Comparison of ENCODE assay signal across 8 mouse cellular contexts in the genomic region with DNA sequence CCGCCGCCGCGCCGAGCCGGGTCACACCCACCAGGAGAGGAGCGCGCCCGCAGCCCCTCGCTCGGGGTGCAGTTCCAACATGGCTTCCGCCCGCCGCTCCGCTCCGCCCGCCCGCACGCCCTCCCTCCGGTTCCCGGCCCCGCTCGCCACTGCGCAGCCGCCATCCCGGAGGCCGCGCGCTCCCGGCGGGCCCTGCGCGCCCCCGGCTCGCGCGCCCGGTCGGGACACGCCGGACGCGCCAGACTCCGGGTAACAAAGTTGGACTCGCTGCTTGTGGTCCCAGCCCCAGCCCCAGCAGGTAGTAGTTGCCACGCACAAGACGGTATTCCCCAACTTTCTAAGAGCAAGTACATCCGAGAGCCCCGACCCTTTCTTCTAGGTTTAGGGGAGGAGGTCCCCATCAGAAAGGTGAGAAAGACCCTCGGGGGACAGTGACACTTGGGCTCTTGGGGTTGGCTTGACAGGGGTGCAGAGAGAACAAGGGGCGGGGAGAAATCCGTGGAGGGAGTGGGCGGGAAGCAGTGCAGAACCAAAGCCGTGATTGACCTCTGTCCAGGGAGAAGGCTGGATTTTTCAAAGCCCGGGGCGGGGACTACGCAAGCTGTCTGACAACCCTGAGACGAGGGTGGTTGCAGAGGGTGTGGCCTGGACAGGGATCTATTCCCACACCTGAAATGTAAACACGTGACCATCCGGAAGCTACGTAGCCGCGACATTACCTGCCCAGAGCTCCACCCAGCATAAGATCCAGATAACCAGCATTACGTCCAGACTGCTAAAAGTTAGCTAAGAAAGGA. TPM values are rescaled to one million over a fixed set of nuclear protein-coding genes. Genes with fewer than 3 reads are reported as not detected.
A peak's percentile ranks its signal among the peaks of the same experiment; 100 is the strongest.
DNase-seq lines count a peak whose midpoint lies in the region; ATAC-seq and TF ChIP-seq lines count a peak whose summit lies in the region.

A gene (minus strand): TSS at position 424 of the 797 bp plus-strand sequence.

- 0 out of 2 replicates have a peak, but pooled peaks have one; percentile 42 for TF ChIP-seq POLR2A in liver, adult 2 months (IDR thresholded peaks at IDR 0.05; ENCODE audit: extremely low read depth, insufficient read depth, low read length)
- TF ChIP-seq POLR2A in myocyte (IDR thresholded peaks at IDR 0.05; ENCODE audit: insufficient read length, low read depth), result peak; percentile 74

- H3K36me3 ChIP-seq in embryonic facial prominence, embryonic 14.5 days (ENCODE audit: control insufficient read depth, insufficient read depth, low read length), result no peaks in the 10 kb centered on the region
- peaks cover 7% of the 10 kb centered on the region for H3K36me3 ChIP-seq in heart, embryonic 10.5 days
- H3K36me3 ChIP-seq in kidney, embryonic 15.5 days, result no peaks in the 10 kb centered on the region; the same call in 1 of the 2 replicates
- H3K36me3 ChIP-seq in liver, adult 2 months (ENCODE audit: control insufficient read depth, insufficient read depth, low read length), result no peaks in the 10 kb centered on the region
- peaks cover 4% of the 10 kb centered on the region for H3K36me3 ChIP-seq in myocyte (ENCODE audit: control insufficient read depth, insufficient read depth)

- peak within 1 kb of the TSS; percentile 96 for H3K27ac ChIP-seq in embryonic facial prominence, embryonic 14.5 days (replicated peaks; ENCODE audit: low read depth, low read length)
- peak within 1 kb of the TSS; percentile 98 for H3K27ac ChIP-seq in heart, embryonic 10.5 days
- H3K27ac ChIP-seq in kidney, embryonic 15.5 days, result peak within 1 kb of the TSS; percentile 98
- peak within 1 kb of the TSS; percentile 97 for H3K27ac ChIP-seq in liver, adult 2 months (replicated peaks; ENCODE audit: insufficient read depth, low read depth, low read length)

- H3ac ChIP-seq in myocyte (ENCODE audit: control insufficient read depth, insufficient read length), result peak within 1 kb of the TSS; percentile 57

- H3K27me3 ChIP-seq in embryonic facial prominence, embryonic 14.5 days (replicated peaks; ENCODE audit: control insufficient read depth, insufficient read depth, low read length), result no peaks in the 10 kb centered on the region
- no peaks in the 10 kb centered on the region for H3K27me3 ChIP-seq in heart, embryonic 10.5 days (ENCODE audit: insufficient read depth, poor library complexity, severe bottlenecking)
- H3K27me3 ChIP-seq in kidney, embryonic 15.5 days, result no peaks in the 10 kb centered on the region
- H3K27me3 ChIP-seq in liver, adult 2 months (ENCODE audit: control insufficient read depth, insufficient read depth, low read length), result no peaks in the 10 kb centered on the region
- no peaks in the 10 kb centered on the region for H3K27me3 ChIP-seq in myocyte (ENCODE audit: control insufficient read depth, insufficient read depth, insufficient read length)

- H3K9me3 ChIP-seq in embryonic facial prominence, embryonic 14.5 days (ENCODE audit: control insufficient read depth, low read length), result no peaks in the 10 kb centered on the region
- H3K9me3 ChIP-seq in heart, embryonic 10.5 days, result no peaks in the 10 kb centered on the region
- no peaks in the 10 kb centered on the region for H3K9me3 ChIP-seq in kidney, embryonic 15.5 days (replicated peaks)

- peak; percentile 78 for DNase-seq in layer of hippocampus, adult 11-12 months (ENCODE audit: low spot score)
- no peak for DNase-seq in layer of hippocampus, adult 9-10 months (ENCODE audit: low spot score)
- DNase-seq in embryonic facial prominence, embryonic 14.5 days (ENCODE audit: low spot score), result peak; percentile 92
- DNase-seq in heart, embryonic 10.5 days (ENCODE audit: low spot score), result peak; percentile 91
- DNase-seq in liver, adult 2 months (ENCODE audit: extremely low read depth, low read depth, low spot score), result peak; percentile 96
- DNase-seq in spleen, postnatal 4 days (ENCODE audit: low spot score in 2 of 2), result peak; percentile 64 to 82

- peak within 1 kb of the TSS; percentile 91 for H3K4me2 ChIP-seq in embryonic facial prominence, embryonic 14.5 days (ENCODE audit: low read depth, low read length)
- peak within 1 kb of the TSS; percentile 77 for H3K4me2 ChIP-seq in kidney, embryonic 15.5 days
- peak within 1 kb of the TSS; percentile 81 for H3K4me2 ChIP-seq in myocyte (ENCODE audit: low read depth)

- peak; percentile 96 for ATAC-seq in embryonic facial prominence, embryonic 14.5 days (ENCODE audit: low read depth)
- ATAC-seq in kidney, embryonic 15.5 days (replicated peaks; ENCODE audit: low FRiP score), result peak; percentile 95

- peak within 1 kb of the TSS; percentile 95 for H3K4me3 ChIP-seq in embryonic facial prominence, embryonic 14.5 days (ENCODE audit: low read depth, low read length)
- H3K4me3 ChIP-seq in heart, embryonic 10.5 days, result peak within 1 kb of the TSS; percentile 98
- H3K4me3 ChIP-seq in kidney, embryonic 15.5 days (replicated peaks), result peak within 1 kb of the TSS; percentile 89
- peak within 1 kb of the TSS; percentile 72 for H3K4me3 ChIP-seq in liver, adult 2 months (ENCODE audit: insufficient read depth, low read depth, low read length)
- H3K4me3 ChIP-seq in myocyte, result peak within 1 kb of the TSS; percentile 56

- WGBS in embryonic facial prominence, embryonic 14.5 days, result 2% methylated on average over 26 of the region's 64 CpGs
- under 1% methylated on average over 63 of the region's 64 CpGs for WGBS in heart, embryonic 10.5 days
- under 1% methylated on average over 64 of the region's 64 CpGs for WGBS in kidney, embryonic 15.5 days
- under 1% methylated on average over 64 of the region's 64 CpGs for WGBS in liver, adult 2 months

- peak within 1 kb of the TSS; percentile 95 for H3K9ac ChIP-seq in embryonic facial prominence, embryonic 14.5 days (ENCODE audit: low read depth, low read length)
- peak within 1 kb of the TSS; percentile 94 for H3K9ac ChIP-seq in kidney, embryonic 15.5 days
- H3K9ac ChIP-seq in liver, adult 2 months (ENCODE audit: low read depth, low read length), result peak within 1 kb of the TSS; percentile 97

- peaks cover 26% of the 10 kb centered on the region; the same call in 1 of the 2 replicates for H3K79me2 ChIP-seq in liver, adult 2 months (ENCODE audit: control insufficient read depth, insufficient read depth, low read length)
- peaks cover 27% of the 10 kb centered on the region for H3K79me2 ChIP-seq in myocyte (ENCODE audit: control insufficient read depth, insufficient read depth)

- peaks cover 12% of the 10 kb centered on the region for H3K4me1 ChIP-seq in embryonic facial prominence, embryonic 14.5 days (ENCODE audit: control insufficient read depth, insufficient read depth, low read length)
- H3K4me1 ChIP-seq in heart, embryonic 10.5 days, result peaks cover 46% of the 10 kb centered on the region
- peaks cover 24% of the 10 kb centered on the region for H3K4me1 ChIP-seq in kidney, embryonic 15.5 days
- peaks cover 5% of the 10 kb centered on the region for H3K4me1 ChIP-seq in liver, adult 2 months (ENCODE audit: control insufficient read depth, insufficient read depth, low read length)

- TF ChIP-seq CTCF in liver, adult 2 months (IDR thresholded peaks at IDR 0.05; ENCODE audit: low read depth, low read length), result no peak

TF ChIP-seq in myocyte, 11 proteins besides CTCF, POLR2A, EP300 and RAD21:
- no peak for TF ChIP-seq MYOD1 (IDR thresholded peaks at IDR 0.05; ENCODE audit: control insufficient read depth in 1 of 3, insufficient read length in 2 of 3, low read depth in 2 of 3)
- TF ChIP-seq CEBPB (IDR thresholded peaks at IDR 0.05; ENCODE audit: insufficient read depth, poor library complexity, severe bottlenecking), result no peak
- peak; percentile 33 for TF ChIP-seq POLR2AphosphoS2 (IDR thresholded peaks at IDR 0.05; ENCODE audit: insufficient read length, low read depth)
- no peak for TF ChIP-seq TCF12 (IDR thresholded peaks at IDR 0.05; ENCODE audit: insufficient read depth, poor library complexity, severe bottlenecking)
- TF ChIP-seq REST (IDR thresholded peaks at IDR 0.05; ENCODE audit: insufficient read depth, insufficient read length), result no peak
- no peak for TF ChIP-seq TCF3 (IDR thresholded peaks at IDR 0.05; ENCODE audit: insufficient read length, low read depth)

RNA-seq across cellular contexts. Expression of the gene that starts here (rescaled TPM):
- 32.8 and 33.8 TPM in 2 replicates for polyA plus RNA-seq in embryonic facial prominence, embryonic 14.5 days (2014; fragmentation: Nextera tagmentation; extraction: Ambion mirVana)
- 13.5 and 17.6 TPM in 2 replicates for polyA plus RNA-seq in heart, embryonic 10.5 days (2016; fragmentation: Nextera tagmentation; extraction: Ambion mirVana)
- 24.0 and 25.2 TPM in 2 replicates for polyA plus RNA-seq in kidney, embryonic 15.5 days (2015; fragmentation: Nextera tagmentation; extraction: Ambion mirVana)
- total RNA-seq in liver, adult 2 months (2014; rRNA removed), result 22.9 and 23.6 TPM in 2 replicates
- polyA plus RNA-seq in liver, adult 2 months (2012; rRNA removed), result 5.6 and 5.7 TPM in 2 replicates
- polyA plus RNA-seq in myocyte (2012; fragmentation: generic; extraction: Trizol), result 2.8 TPM
